Mouse (Mus musculus) midbrain, embryonic 13.5 days (tissue): ENCODE results near the gene Clps. TPM values are rescaled to one million over a fixed set of nuclear protein-coding genes. Genes with fewer than 3 reads are reported as not detected.

Experiments
- ATAC-seq: fragments of 200-750 bp; cut with Nextera tagmentation; 2 replicates; pipeline ENCODE4 v1.8.0; 2017; ENCODE audit warnings: mild to moderate bottlenecking, moderate TSS enrichment, moderate library complexity
- H3K27ac ChIP-seq: fragments of 300-500 bp; sonication (generic); 2 replicates; pipeline ENCODE4 v1.5.1; 2015; ENCODE audit warnings: inconsistent platforms, mild to moderate bottlenecking, moderate library complexity
- H3K27me3 ChIP-seq: fragments of 300-500 bp; sonication (generic); 2 replicates; pipeline ENCODE4 v1.6.1; 2015; ENCODE audit warnings: mild to moderate bottlenecking, inconsistent platforms
- H3K36me3 ChIP-seq: fragments of 300-500 bp; sonication (generic); 2 replicates; pipeline ENCODE4 v1.6.1; 2015; ENCODE audit warnings: mild to moderate bottlenecking, inconsistent platforms
- H3K4me1 ChIP-seq: fragments of 300-500 bp; sonication (generic); replicated peaks from 2 replicates; pipeline ENCODE4 v1.6.1; 2015; ENCODE audit warnings: inconsistent platforms
- H3K4me2 ChIP-seq: fragments of 300-500 bp; sonication (generic); replicated peaks from 2 replicates; pipeline ENCODE4 v1.6.1; 2015; ENCODE audit warnings: moderate library complexity, mild to moderate bottlenecking, inconsistent platforms
- H3K4me3 ChIP-seq: fragments of 300-500 bp; sonication (generic); replicated peaks from 2 replicates; pipeline ENCODE4 v1.5.1; 2015; ENCODE audit warnings: mild to moderate bottlenecking, inconsistent platforms
- H3K9ac ChIP-seq: fragments of 300-500 bp; sonication (generic); replicated peaks from 2 replicates; pipeline ENCODE4 v1.6.1; 2015; ENCODE audit warnings: mild to moderate bottlenecking, inconsistent platforms
- H3K9me3 ChIP-seq: fragments of 300-500 bp; sonication (generic); 2 replicates; pipeline ENCODE4 v1.6.1; 2016; ENCODE audit warnings: mild to moderate bottlenecking, inconsistent platforms
- WGBS: fragments of 180-500 bp; shearing (Covaris S2); methylation state at CpG from one replicate; pipeline ENCODE4 v1.1.7; 2015; 5-methylcytosine and 5-hydroxymethylcytosine counted together
- polyA plus RNA-seq: library from polyadenylated mRNA; unstranded; fragments of >200 nt; fragmentation: Nextera tagmentation; extraction: Ambion mirVana; gene quantifications from 2 replicates; pipeline ENCODE4 v1.2.1, GENCODE M21; 2015

Clps gene
- 0.66 and 0.71 TPM in 2 replicates for polyA plus RNA-seq

GRCm38 (mm10) chr17:28560598-28560997, at the start of gene Clps:
Clps (minus strand) TSS chr17:28560766.
- ATAC-seq = no peak
- no peak within 1 kb of the TSS for H3K4me2 ChIP-seq
- no peak within 1 kb of the TSS for H3K9ac ChIP-seq
- H3K4me1 ChIP-seq = peaks cover 13% of the 10 kb centered on the region; the same call in 1 of the 2 replicates
- H3K4me3 ChIP-seq = no peak within 1 kb of the TSS
- H3K27me3 ChIP-seq = no peaks in the 10 kb centered on the region
- no peak within 1 kb of the TSS for H3K27ac ChIP-seq
- H3K36me3 ChIP-seq = no peaks in the 10 kb centered on the region
- H3K9me3 ChIP-seq = no peaks in the 10 kb centered on the region
- WGBS = 93% methylated on average over 4 of the region's 4 CpGs

GRCm38 (mm10) chr17:28609543-28609942, 49.0 kb upstream of the Clps start:
- no peak overlapping the region for H3K9ac ChIP-seq
- H3K4me1 ChIP-seq = no peaks in the 10 kb centered on the region
- no peaks in the 10 kb centered on the region for H3K27me3 ChIP-seq
- H3K36me3 ChIP-seq = peaks cover 41% of the 10 kb centered on the region
- H3K4me2 ChIP-seq = no peak overlapping the region
- no peaks in the 10 kb centered on the region for H3K9me3 ChIP-seq
- ATAC-seq = no peak
- no peak overlapping the region for H3K4me3 ChIP-seq
- 86% methylated on average over 3 of the region's 3 CpGs for WGBS
- H3K27ac ChIP-seq = no peak overlapping the region

GRCm38 (mm10) chr17:28601557-28602250, 41.1 kb upstream of the Clps start:
- Histone ChIP-seq H3K4me2 (no peak overlapping the region), H3K27ac (no peak overlapping the region), H3K9me3 (no peaks in the 10 kb centered on the region), H3K27me3 (no peaks in the 10 kb centered on the region), H3K4me1 (no peaks in the 10 kb centered on the region), H3K36me3 (peaks cover 91% of the 10 kb centered on the region), H3K4me3 (no peak overlapping the region), H3K9ac (no peak overlapping the region)
- no peak for ATAC-seq
- 91% methylated on average over 9 of the region's 9 CpGs for WGBS

- 93% methylated on average over 5 of the region's 5 CpGs for WGBS
- Histone ChIP-seq H3K4me1 (no peaks in the 10 kb centered on the region), H3K36me3 (peaks cover 91% of the 10 kb centered on the region), H3K9me3 (no peaks in the 10 kb centered on the region), H3K27me3 (no peaks in the 10 kb centered on the region), H3K9ac (no peak overlapping the region), H3K27ac (no peak overlapping the region), H3K4me3 (no peak overlapping the region), H3K4me2 (no peak overlapping the region)
- no peak for ATAC-seq
These were observed 40.2 kb upstream of the Clps start for GRCm38 (mm10) chr17:28600780-28601179.

GRCm38 (mm10) chr17:28593965-28594364, 33.4 kb upstream of the Clps start:
- Histone ChIP-seq H3K4me2 (no peak overlapping the region), H3K9me3 (no peaks in the 10 kb centered on the region), H3K4me1 (no peaks in the 10 kb centered on the region), H3K27ac (no peak overlapping the region), H3K9ac (no peak overlapping the region), H3K36me3 (peaks cover 88% of the 10 kb centered on the region), H3K4me3 (no peak overlapping the region), H3K27me3 (no peaks in the 10 kb centered on the region)
- 75% methylated on average over 4 of the region's 4 CpGs for WGBS
- ATAC-seq = no peak

- 23% methylated on average over 4 of the region's 4 CpGs for WGBS
- H3K9me3 ChIP-seq = no peaks in the 10 kb centered on the region
- H3K27ac ChIP-seq = no peak overlapping the region
- no peak overlapping the region for H3K9ac ChIP-seq
- no peak overlapping the region for H3K4me3 ChIP-seq
- H3K27me3 ChIP-seq = no peaks in the 10 kb centered on the region
- no peak for ATAC-seq
- peaks cover 89% of the 10 kb centered on the region for H3K36me3 ChIP-seq
- no peak overlapping the region for H3K4me2 ChIP-seq
- no peaks in the 10 kb centered on the region for H3K4me1 ChIP-seq
These were observed 32.4 kb upstream of the Clps start for GRCm38 (mm10) chr17:28592998-28593397.

- 94% methylated on average over 5 of the region's 5 CpGs for whole genome bisulfite sequencing
- Histone ChIP-seq H3K27ac (no peak overlapping the region), H3K9me3 (no peaks in the 10 kb centered on the region), H3K27me3 (no peaks in the 10 kb centered on the region), H3K4me1 (no peaks in the 10 kb centered on the region), H3K9ac (no peak overlapping the region), H3K4me3 (no peak overlapping the region), H3K4me2 (no peak overlapping the region), H3K36me3 (peaks cover 85% of the 10 kb centered on the region)
- no peak for ATAC-seq
These were observed 30.9 kb upstream of the Clps start for GRCm38 (mm10) chr17:28591476-28591875.

- no peaks in the 10 kb centered on the region for H3K27me3 ChIP-seq
- no peaks in the 10 kb centered on the region for H3K9me3 ChIP-seq
- no peak overlapping the region for H3K4me3 ChIP-seq
- no peak overlapping the region for H3K27ac ChIP-seq
- no peak overlapping the region for H3K9ac ChIP-seq
- ATAC-seq = no peak
- WGBS = 93% methylated on average over 3 of the region's 3 CpGs
- H3K36me3 ChIP-seq = peaks cover 76% of the 10 kb centered on the region
- H3K4me1 ChIP-seq = no peaks in the 10 kb centered on the region
- H3K4me2 ChIP-seq = no peak overlapping the region
These were observed 30.0 kb upstream of the Clps start for GRCm38 (mm10) chr17:28590596-28590995.

GRCm38 (mm10) chr17:28588591-28588990, 28.0 kb upstream of the Clps start:
- Histone ChIP-seq H3K27me3 (no peaks in the 10 kb centered on the region), H3K4me2 (no peak overlapping the region), H3K9me3 (no peaks in the 10 kb centered on the region), H3K27ac (no peak overlapping the region), H3K36me3 (peaks cover 62% of the 10 kb centered on the region), H3K4me3 (no peak overlapping the region), H3K9ac (no peak overlapping the region), H3K4me1 (no peaks in the 10 kb centered on the region)
- 88% methylated on average over 2 of the region's 2 CpGs for WGBS
- ATAC-seq = no peak

- Histone ChIP-seq H3K27ac (no peak overlapping the region), H3K27me3 (no peaks in the 10 kb centered on the region), H3K4me1 (no peaks in the 10 kb centered on the region), H3K36me3 (peaks cover 41% of the 10 kb centered on the region), H3K9me3 (no peaks in the 10 kb centered on the region), H3K4me3 (no peak overlapping the region), H3K9ac (no peak overlapping the region), H3K4me2 (no peak overlapping the region)
- no peak for ATAC-seq
- 90% methylated on average over 3 of the region's 3 CpGs for WGBS
These were observed 25.9 kb upstream of the Clps start for GRCm38 (mm10) chr17:28586509-28586908.

- 59% methylated on average over 2 of the region's 2 CpGs for WGBS
- no peaks in the 10 kb centered on the region for H3K36me3 ChIP-seq
- ATAC-seq = no peak
- no peaks in the 10 kb centered on the region for H3K9me3 ChIP-seq
- peaks cover 5% of the 10 kb centered on the region; the same call in 1 of the 2 replicates for H3K4me1 ChIP-seq
- H3K4me3 ChIP-seq = no peak overlapping the region
- H3K9ac ChIP-seq = no peak overlapping the region
- H3K27me3 ChIP-seq = no peaks in the 10 kb centered on the region
- H3K4me2 ChIP-seq = no peak overlapping the region
- no peak overlapping the region for H3K27ac ChIP-seq
These were observed 20.5 kb upstream of the Clps start for GRCm38 (mm10) chr17:28581056-28581455.

GRCm38 (mm10) chr17:28580396-28580795, 19.8 kb upstream of the Clps start:
- Histone ChIP-seq H3K36me3 (no peaks in the 10 kb centered on the region), H3K27me3 (no peaks in the 10 kb centered on the region), H3K27ac (no peak overlapping the region), H3K9me3 (no peaks in the 10 kb centered on the region), H3K4me3 (no peak overlapping the region), H3K4me1 (peaks cover 11% of the 10 kb centered on the region), H3K9ac (no peak overlapping the region), H3K4me2 (no peak overlapping the region)
- no peak for ATAC-seq
- WGBS = 6% methylated on average over 9 of the region's 9 CpGs
